Mouse (Mus musculus): ENCODE measurements at regions not wholly inside any gene's neighbourhood (a gene's known extent, or its start where the extent isn't known, plus 50 kb on each side); places are given as distances from the start of the nearest gene placed in this dataset.

GRCm38 (mm10) chr9:86170756-86171155 lies 294.0 kb downstream of the Ube2cbp start:
- Histone ChIP-seq H3K27ac (replicated peaks) (no peak overlapping the region), H3K9me3 (replicated peaks) (no peaks in the 10 kb centered on the region), H3K9ac (replicated peaks) (no peak overlapping the region), H3K4me1 (no peaks in the 10 kb centered on the region), H3K4me2 (no peak overlapping the region), H3K4me3 (replicated peaks) (no peak overlapping the region), H3K27me3 (replicated peaks) (no peaks in the 10 kb centered on the region), H3K36me3 (no peaks in the 10 kb centered on the region)
- ATAC-seq (ENCODE audit: low FRiP score) = no peak
- WGBS = 87% methylated on average over 2 of the region's 2 CpGs

- Histone ChIP-seq H3K9me3 (replicated peaks) (no peaks in the 10 kb centered on the region), H3K4me2 (no peak overlapping the region), H3K4me1 (no peaks in the 10 kb centered on the region), H3K27ac (replicated peaks) (no peak overlapping the region), H3K36me3 (no peaks in the 10 kb centered on the region), H3K9ac (replicated peaks) (no peak overlapping the region), H3K27me3 (replicated peaks) (no peaks in the 10 kb centered on the region), H3K4me3 (replicated peaks) (no peak overlapping the region)
- no peak for ATAC-seq (ENCODE audit: low FRiP score)
- 41% methylated on average over 11 of the region's 11 CpGs for WGBS
Measured at GRCm38 (mm10) chr9:86186751-86187747, 277.7 kb downstream of the Ube2cbp start.

- Histone ChIP-seq H3K4me1 (no peaks in the 10 kb centered on the region), H3K27ac (replicated peaks) (no peak overlapping the region), H3K27me3 (replicated peaks) (no peaks in the 10 kb centered on the region), H3K4me2 (no peak overlapping the region), H3K9me3 (replicated peaks) (no peaks in the 10 kb centered on the region), H3K9ac (replicated peaks) (no peak overlapping the region), H3K36me3 (no peaks in the 10 kb centered on the region), H3K4me3 (replicated peaks) (no peak overlapping the region)
- 20% methylated on average over 2 of the region's 2 CpGs for WGBS
- no peak for ATAC-seq (ENCODE audit: low FRiP score)
Measured at GRCm38 (mm10) chr9:86188873-86189272, 275.9 kb downstream of the Ube2cbp start.

GRCm38 (mm10) chr9:86205041-86205440 lies 259.7 kb downstream of the Ube2cbp start:
- no peaks in the 10 kb centered on the region for H3K9me3 ChIP-seq (replicated peaks)
- H3K4me3 ChIP-seq (replicated peaks) = no peak overlapping the region
- no peaks in the 10 kb centered on the region for H3K27me3 ChIP-seq (replicated peaks)
- WGBS = 70% methylated on average over 3 of the region's 3 CpGs
- ATAC-seq (ENCODE audit: low FRiP score) = no peak
- no peak overlapping the region for H3K27ac ChIP-seq (replicated peaks)
- no peaks in the 10 kb centered on the region for H3K36me3 ChIP-seq
- H3K4me2 ChIP-seq = no peak overlapping the region
- H3K4me1 ChIP-seq = no peaks in the 10 kb centered on the region
- no peak overlapping the region for H3K9ac ChIP-seq (replicated peaks)

- H3K4me3 ChIP-seq (replicated peaks) = no peak overlapping the region
- H3K27me3 ChIP-seq (replicated peaks) = no peaks in the 10 kb centered on the region
- no peak overlapping the region for H3K27ac ChIP-seq (replicated peaks)
- WGBS = 86% methylated on average over 5 of the region's 5 CpGs
- H3K9me3 ChIP-seq (replicated peaks) = no peaks in the 10 kb centered on the region
- ATAC-seq (ENCODE audit: low FRiP score) = no peak
- no peaks in the 10 kb centered on the region for H3K4me1 ChIP-seq
- no peak overlapping the region for H3K4me2 ChIP-seq
- H3K36me3 ChIP-seq = no peaks in the 10 kb centered on the region
- no peak overlapping the region for H3K9ac ChIP-seq (replicated peaks)
Measured at GRCm38 (mm10) chr9:86208334-86208925, 256.3 kb downstream of the Ube2cbp start.

- Histone ChIP-seq H3K36me3 (no peaks in the 10 kb centered on the region), H3K27ac (replicated peaks) (no peak overlapping the region), H3K4me2 (no peak overlapping the region), H3K9ac (replicated peaks) (no peak overlapping the region), H3K4me3 (replicated peaks) (no peak overlapping the region), H3K9me3 (replicated peaks) (no peaks in the 10 kb centered on the region), H3K27me3 (replicated peaks) (no peaks in the 10 kb centered on the region), H3K4me1 (no peaks in the 10 kb centered on the region)
- WGBS = 94% methylated on average over 3 of the region's 3 CpGs
- no peak for ATAC-seq (ENCODE audit: low FRiP score)
Measured at GRCm38 (mm10) chr9:86211267-86211666, 253.5 kb downstream of the Ube2cbp start.

- Histone ChIP-seq H3K27ac (replicated peaks) (no peak overlapping the region), H3K36me3 (no peaks in the 10 kb centered on the region), H3K27me3 (replicated peaks) (no peaks in the 10 kb centered on the region), H3K9ac (replicated peaks) (no peak overlapping the region), H3K9me3 (replicated peaks) (no peaks in the 10 kb centered on the region), H3K4me2 (no peak overlapping the region), H3K4me1 (no peaks in the 10 kb centered on the region), H3K4me3 (replicated peaks) (no peak overlapping the region)
- ATAC-seq (ENCODE audit: low FRiP score) = no peak
- 76% methylated on average over 4 of the region's 4 CpGs for WGBS
Measured at GRCm38 (mm10) chr9:86219669-86220068, 245.1 kb downstream of the Ube2cbp start.

- peak; percentile 45; the same call in 1 of the 2 replicates for ATAC-seq (ENCODE audit: low FRiP score)
- H3K27ac ChIP-seq (replicated peaks) = no peak overlapping the region
- WGBS = 51% methylated on average over 3 of the region's 3 CpGs
Measured at GRCm38 (mm10) chr9:86224530-86224929, 240.2 kb downstream of the Ube2cbp start.

GRCm38 (mm10) chr9:86230673-86231350 lies 233.9 kb downstream of the Ube2cbp start:
- Histone ChIP-seq H3K4me2 (no peak overlapping the region), H3K4me3 (replicated peaks) (no peak overlapping the region), H3K4me1 (0 out of 2 replicates have a peak, but pooled peaks cover 4% of the 10 kb centered on the region), H3K27me3 (replicated peaks) (no peaks in the 10 kb centered on the region), H3K9ac (replicated peaks) (no peak overlapping the region), H3K9me3 (replicated peaks) (no peaks in the 10 kb centered on the region), H3K27ac (replicated peaks) (no peak overlapping the region), H3K36me3 (no peaks in the 10 kb centered on the region)
- ATAC-seq (ENCODE audit: low FRiP score) = no peak
- 38% methylated on average over 7 of the region's 7 CpGs for WGBS

More at GRCm38 (mm10) chr9:86224530-86224929, 240.2 kb downstream of the Ube2cbp start:
- Histone ChIP-seq H3K4me3 (replicated peaks) (no peak overlapping the region), H3K9me3 (replicated peaks) (no peaks in the 10 kb centered on the region), H3K4me1 (no peaks in the 10 kb centered on the region), H3K27me3 (replicated peaks) (no peaks in the 10 kb centered on the region), H3K9ac (replicated peaks) (no peak overlapping the region), H3K4me2 (no peak overlapping the region), H3K36me3 (no peaks in the 10 kb centered on the region)

- Histone ChIP-seq H3K27ac (replicated peaks) (no peak overlapping the region), H3K9ac (replicated peaks) (no peak overlapping the region), H3K9me3 (replicated peaks) (no peaks in the 10 kb centered on the region), H3K4me2 (no peak overlapping the region), H3K4me1 (0 out of 2 replicates have a peak, but pooled peaks cover 4% of the 10 kb centered on the region), H3K36me3 (no peaks in the 10 kb centered on the region), H3K27me3 (replicated peaks) (no peaks in the 10 kb centered on the region), H3K4me3 (replicated peaks) (no peak overlapping the region)
- WGBS = 39% methylated on average over 5 of the region's 5 CpGs
- no peak for ATAC-seq (ENCODE audit: low FRiP score)
Measured at GRCm38 (mm10) chr9:86231692-86232091, 233.1 kb downstream of the Ube2cbp start.

- H3K9me3 ChIP-seq (replicated peaks) = no peaks in the 10 kb centered on the region
- H3K36me3 ChIP-seq = no peaks in the 10 kb centered on the region
- 60% methylated on average over 1 of the region's 1 CpGs for WGBS
- ATAC-seq (ENCODE audit: low FRiP score) = no peak
- no peak overlapping the region for H3K27ac ChIP-seq (replicated peaks)
- H3K27me3 ChIP-seq (replicated peaks) = no peaks in the 10 kb centered on the region
- no peak overlapping the region for H3K9ac ChIP-seq (replicated peaks)
- no peak overlapping the region for H3K4me2 ChIP-seq
- no peak overlapping the region for H3K4me3 ChIP-seq (replicated peaks)
- 0 out of 2 replicates have a peak, but pooled peaks cover 4% of the 10 kb centered on the region for H3K4me1 ChIP-seq
Measured at GRCm38 (mm10) chr9:86232174-86232573, 232.6 kb downstream of the Ube2cbp start.

Measured in neural tube, embryonic 15.5 days (tissue).